ENCODE assay signal across 8 mouse cellular contexts in genomic region chr3:49757626-49758019, GRCm38 (mm10). TPM values are rescaled to one million over a fixed set of nuclear protein-coding genes. Genes with fewer than 3 reads are reported as not detected.
A peak's percentile ranks its signal among the peaks of the same experiment; 100 is the strongest.
DNase-seq lines count a peak whose midpoint lies in the region; ATAC-seq and TF ChIP-seq lines count a peak whose summit lies in the region.

No protein-coding gene starts in this region.

- peak overlapping the region; percentile 92 for H3K27ac ChIP-seq in hindbrain, embryonic 15.5 days (replicated peaks)
- peak overlapping the region; percentile 72; the same call in 1 of the 2 replicates for H3K27ac ChIP-seq in midbrain, postnatal 0 days (ENCODE audit: low read depth, low read length)

- H3K4me1 ChIP-seq in hindbrain, embryonic 15.5 days (replicated peaks): peaks cover 16% of the 10 kb centered on the region
- H3K4me1 ChIP-seq in midbrain, postnatal 0 days (ENCODE audit: insufficient read depth, low read length): peaks cover 4% of the 10 kb centered on the region

- no peaks in the 10 kb centered on the region for H3K27me3 ChIP-seq in hindbrain, embryonic 15.5 days
- H3K27me3 ChIP-seq in midbrain, postnatal 0 days (ENCODE audit: insufficient read depth, low read length): no peaks in the 10 kb centered on the region

- peak; percentile 56 to 69 for DNase-seq in kidney, postnatal 4 days
- DNase-seq in kidney, postnatal 36 days: no peak
- DNase-seq in embryo, embryonic 11.5 days (ENCODE audit: low read depth, low spot score): peak; percentile 36
- DNase-seq in midbrain, postnatal 0 days (ENCODE audit: low spot score): no peak
- DNase-seq in cerebellum, postnatal 25 days: no peak
- DNase-seq in ovary, postnatal 10 days (ENCODE audit: low spot score): no peak
- DNase-seq in right cerebral cortex, postnatal 25 days: no peak

- peak overlapping the region; percentile 64 for H3K9ac ChIP-seq in hindbrain, embryonic 15.5 days
- peak overlapping the region; percentile 62; the same call in 1 of the 2 replicates for H3K9ac ChIP-seq in midbrain, postnatal 0 days (replicated peaks; ENCODE audit: low read length, poor library complexity, severe bottlenecking)

- WGBS in hindbrain, embryonic 15.5 days: under 1% methylated on average over 6 of the region's 6 CpGs
- under 1% methylated on average over 6 of the region's 6 CpGs for whole genome bisulfite sequencing in midbrain, postnatal 0 days

- ATAC-seq in hindbrain, embryonic 15.5 days (ENCODE audit: low FRiP score, low read depth): no peak
- ATAC-seq in midbrain, postnatal 0 days (ENCODE audit: low FRiP score): no peak

- H3K4me3 ChIP-seq in hindbrain, embryonic 15.5 days: peak overlapping the region; percentile 77
- H3K4me3 ChIP-seq in midbrain, postnatal 0 days (ENCODE audit: low read depth, low read length): peak overlapping the region; percentile 58

- no peaks in the 10 kb centered on the region for H3K9me3 ChIP-seq in hindbrain, embryonic 15.5 days
- H3K9me3 ChIP-seq in midbrain, postnatal 0 days (ENCODE audit: low read length): no peaks in the 10 kb centered on the region

- H3K36me3 ChIP-seq in hindbrain, embryonic 15.5 days: no peaks in the 10 kb centered on the region
- H3K36me3 ChIP-seq in midbrain, postnatal 0 days (ENCODE audit: insufficient read depth, low read length): no peaks in the 10 kb centered on the region

- H3K4me2 ChIP-seq in hindbrain, embryonic 15.5 days: peak overlapping the region; percentile 93
- peak overlapping the region; percentile 70 for H3K4me2 ChIP-seq in midbrain, postnatal 0 days (ENCODE audit: low read depth, low read length, poor library complexity, severe bottlenecking)

- no peak for TF ChIP-seq CTCF in midbrain, postnatal 0 days (IDR thresholded peaks at IDR 0.05)

RNA-seq across cellular contexts. Expression of gene Pcdh18, which starts 0.5 kb away (rescaled TPM):
- polyA plus RNA-seq in hindbrain, embryonic 15.5 days (2015; fragmentation: Nextera tagmentation; extraction: Ambion mirVana): 26.5 and 28.7 TPM in 2 replicates
- total RNA-seq in midbrain, postnatal 0 days (2014; rRNA removed): 68.7 and 69.7 TPM in 2 replicates
- 26.0 and 27.6 TPM in 2 replicates for polyA plus RNA-seq in midbrain, postnatal 0 days (2015; fragmentation: Nextera tagmentation; extraction: Ambion mirVana)

Comparison
In these comparisons a context has a peak if more than half of its experiments do, and no peak if none do; other contexts are left out.
1. DNase-seq: peak in kidney, postnatal 4 days (2 of 2) and embryo, embryonic 11.5 days (single experiment); none in kidney, postnatal 36 days (0 of 2), midbrain, postnatal 0 days (single experiment), cerebellum, postnatal 25 days (0 of 2), ovary, postnatal 10 days (single experiment) and right cerebral cortex, postnatal 25 days (single experiment).